Mouse (Mus musculus) thymus, adult 2 months (tissue): ENCODE results near the gene Itga5.

Experiments used
- CTCF ChIP-seq: fragments of 200-500 bp; IDR thresholded peaks from 2 replicates; pipeline ENCODE4 v1.5.1; 2012; ENCODE audit warnings: mild to moderate bottlenecking, control low read depth, low read length, moderate library complexity, borderline replicate concordance; ENCODE audit not compliant: control insufficient read depth, poor library complexity, insufficient read depth; ENCODE audit errors: extremely low read depth
- POLR2A ChIP-seq: fragments of 200-500 bp; IDR thresholded peaks from 2 replicates; pipeline ENCODE4 v1.6.1; 2012; ENCODE audit warnings: mild to moderate bottlenecking, low read length, control low read depth, moderate library complexity; ENCODE audit not compliant: control insufficient read depth, poor library complexity, insufficient read depth; ENCODE audit errors: extremely low read depth

DNA sequence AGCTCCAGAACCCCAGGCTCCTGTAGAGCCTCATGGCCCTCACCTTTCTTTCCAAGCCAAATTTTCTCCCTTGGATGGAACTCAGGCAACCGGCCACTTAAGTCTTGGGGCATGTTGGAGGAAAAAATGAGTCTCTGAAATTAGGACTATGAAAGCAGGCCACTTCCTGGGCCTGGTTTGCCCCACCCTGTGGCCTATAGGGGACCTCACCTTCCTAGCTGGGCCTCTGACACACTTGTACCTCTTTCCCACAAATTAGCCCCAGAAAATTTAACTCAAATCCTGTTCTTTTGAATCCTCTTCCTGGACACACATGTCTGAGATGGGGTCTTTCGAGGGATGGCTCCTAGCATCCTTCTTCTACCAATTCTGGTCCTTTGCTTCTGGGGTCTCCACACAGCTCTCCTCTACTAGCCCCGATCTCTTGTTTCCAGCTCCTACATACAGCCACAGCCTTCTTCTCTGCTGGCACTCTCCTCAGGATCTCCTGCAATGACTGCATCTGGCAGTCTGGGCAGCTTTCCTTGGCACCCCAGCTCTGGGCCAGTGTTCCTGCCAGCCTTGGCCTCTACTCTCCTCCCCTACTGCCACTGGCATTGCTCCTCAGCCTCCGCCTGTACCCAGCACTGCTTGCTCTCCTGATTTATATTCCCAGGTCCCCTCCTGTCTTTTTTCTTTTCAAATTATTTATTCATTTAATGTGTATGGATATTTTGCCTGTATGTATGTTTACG is 6.5 kb downstream of the Itga5 start:
- TF ChIP-seq CTCF, result no peak
- TF ChIP-seq POLR2A, result no peak
